Mouse (Mus musculus): Measurements from ENCODE around the gene Wdr20.

GRCm38 (mm10) chr12:110784211-110784610 lies 46.5 kb downstream of the Wdr20 start:
- TF ChIP-seq CTCF (IDR thresholded peaks at IDR 0.05; ENCODE audit: control insufficient read depth, insufficient read depth, insufficient replicate concordance, low read depth, low read length), result no peak
- no peak for TF ChIP-seq POLR2A (IDR thresholded peaks at IDR 0.05; ENCODE audit: control insufficient read depth, low read depth, low read length)

Measured in testis, adult 2 months (tissue).